ENCODE assay signal across 23 mouse cellular contexts in the genomic region with DNA sequence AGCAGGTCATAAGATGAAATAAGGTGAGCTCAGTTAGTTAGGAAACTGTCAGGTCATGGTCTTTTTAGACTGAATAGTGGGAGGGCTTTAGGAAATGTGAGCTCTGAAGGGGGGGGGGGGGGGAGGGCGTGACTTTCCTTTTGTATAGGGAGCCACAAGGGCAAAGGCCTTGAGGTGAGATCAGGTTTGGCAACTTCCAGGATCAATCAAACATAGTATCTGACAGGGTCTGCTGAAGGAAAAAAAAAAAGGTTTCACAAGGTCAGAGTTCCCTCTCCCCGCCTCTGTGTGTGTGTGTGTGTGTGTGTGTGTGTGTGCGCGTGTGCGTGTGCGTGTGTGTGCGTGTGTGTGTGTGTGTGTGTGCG. TPM values are rescaled to one million over a fixed set of nuclear protein-coding genes. Genes with fewer than 3 reads are reported as not detected.
DNase-seq lines count a peak whose midpoint lies in the region; ATAC-seq and TF ChIP-seq lines count a peak whose summit lies in the region.
"Had no signal": no experiment of that assay in that cellular context is flagged by ENCODE, and none has a peak within 500 bp of the region (broad histone marks: within the 10 kb centered on the region; RNA-seq: fewer than 3 reads in every experiment).

No protein-coding gene starts in this region.

- no peaks in the 10 kb centered on the region; the same call in 1 of the 2 replicates for H3K4me1 ChIP-seq in midbrain, embryonic 11.5 days (ENCODE audit: control insufficient read depth, insufficient read depth, low read length)
- H3K4me1 ChIP-seq in midbrain, embryonic 13.5 days (replicated peaks) = peaks cover 10% of the 10 kb centered on the region; the same call in 1 of the 2 replicates
- H3K4me1 ChIP-seq in embryonic facial prominence, embryonic 11.5 days (ENCODE audit: control insufficient read depth, insufficient read depth, low read length) = no peaks in the 10 kb centered on the region
- H3K4me1 ChIP-seq in liver, embryonic 14.5 days (replicated peaks; ENCODE audit: control insufficient read depth in 2 of 2, insufficient read depth in 2 of 2, low read length in 1 of 2) = no peaks in the 10 kb centered on the region

- H3K9me3 ChIP-seq in midbrain, embryonic 11.5 days (ENCODE audit: control insufficient read depth, low read length) = no peaks in the 10 kb centered on the region
- H3K9me3 ChIP-seq in midbrain, embryonic 13.5 days = no peaks in the 10 kb centered on the region
- no peaks in the 10 kb centered on the region for H3K9me3 ChIP-seq in embryonic facial prominence, embryonic 11.5 days (replicated peaks; ENCODE audit: control insufficient read depth, low read length)
- no peaks in the 10 kb centered on the region for H3K9me3 ChIP-seq in liver, embryonic 14.5 days (ENCODE audit: control insufficient read depth, low read length)

- H3K9ac ChIP-seq in midbrain, embryonic 11.5 days (ENCODE audit: low read length) = no peak overlapping the region
- H3K9ac ChIP-seq in midbrain, embryonic 13.5 days (replicated peaks) = no peak overlapping the region
- H3K9ac ChIP-seq in embryonic facial prominence, embryonic 11.5 days (replicated peaks; ENCODE audit: low read length) = no peak overlapping the region
- no peak overlapping the region for H3K9ac ChIP-seq in liver, embryonic 14.5 days (replicated peaks)

- no peak overlapping the region for H3K27ac ChIP-seq in midbrain, embryonic 11.5 days (ENCODE audit: low read depth, low read length)
- no peak overlapping the region for H3K27ac ChIP-seq in midbrain, embryonic 13.5 days
- H3K27ac ChIP-seq in embryonic facial prominence, embryonic 11.5 days (replicated peaks; ENCODE audit: low read depth, low read length) = no peak overlapping the region
- no peak overlapping the region for H3K27ac ChIP-seq in liver, embryonic 14.5 days
- H3K27ac ChIP-seq: heart, adult 2 months; kidney, postnatal 0 days had no signal

- no peak overlapping the region for H3K4me2 ChIP-seq in midbrain, embryonic 11.5 days
- no peak overlapping the region for H3K4me2 ChIP-seq in midbrain, embryonic 13.5 days (replicated peaks)
- H3K4me2 ChIP-seq in embryonic facial prominence, embryonic 11.5 days (ENCODE audit: low read depth, low read length) = no peak overlapping the region
- H3K4me2 ChIP-seq in liver, embryonic 14.5 days (ENCODE audit: low read depth) = no peak overlapping the region

- H3K4me3 ChIP-seq in midbrain, embryonic 11.5 days (ENCODE audit: low read depth, low read length) = no peak overlapping the region
- H3K4me3 ChIP-seq in midbrain, embryonic 13.5 days (replicated peaks) = no peak overlapping the region
- H3K4me3 ChIP-seq in embryonic facial prominence, embryonic 11.5 days (ENCODE audit: low read depth, low read length) = no peak overlapping the region
- H3K4me3 ChIP-seq in liver, embryonic 14.5 days (ENCODE audit: insufficient read depth in 1 of 2, low read depth in 2 of 2, low read length in 2 of 2) = no peak overlapping the region
- H3K4me3 ChIP-seq: heart, adult 2 months had no signal

- no peaks in the 10 kb centered on the region for H3K27me3 ChIP-seq in midbrain, embryonic 11.5 days (ENCODE audit: control insufficient read depth, insufficient read depth, low read length)
- no peaks in the 10 kb centered on the region for H3K27me3 ChIP-seq in midbrain, embryonic 13.5 days
- no peaks in the 10 kb centered on the region for H3K27me3 ChIP-seq in embryonic facial prominence, embryonic 11.5 days (ENCODE audit: control insufficient read depth, insufficient read depth, low read length)
- no peaks in the 10 kb centered on the region for H3K27me3 ChIP-seq in liver, embryonic 14.5 days (ENCODE audit: control insufficient read depth, insufficient read depth, low read length)

- 25% methylated on average over 6 of the region's 8 CpGs for WGBS in midbrain, embryonic 11.5 days
- 27% methylated on average over 5 of the region's 8 CpGs for WGBS in midbrain, embryonic 13.5 days
- WGBS in embryonic facial prominence, embryonic 11.5 days = 33% methylated on average over 8 of the region's 8 CpGs
- 37% methylated on average over 8 of the region's 8 CpGs for WGBS in liver, embryonic 14.5 days (ENCODE audit: insufficient replicate concordance)

- TF ChIP-seq CTCF in liver, embryonic 14.5 days (IDR thresholded peaks at IDR 0.05; ENCODE audit: low read depth) = no peak

- no peak for TF ChIP-seq EP300 in liver, embryonic 14.5 days (IDR thresholded peaks at IDR 0.05; ENCODE audit: low read depth)

- 0 out of 2 replicates have a peak, but pooled peaks have one; percentile 3 for ATAC-seq in midbrain, embryonic 11.5 days (ENCODE audit: low FRiP score)
- ATAC-seq in midbrain, embryonic 13.5 days = no peak
- ATAC-seq in embryonic facial prominence, embryonic 11.5 days (replicated peaks; ENCODE audit: insufficient number of reproducible peaks, low FRiP score, low TSS enrichment, low read depth) = no peak
- peak; percentile 45; the same call in 1 of the 2 replicates for ATAC-seq in liver, embryonic 14.5 days (ENCODE audit: insufficient read depth)
- ATAC-seq: hindbrain, postnatal 0 days had no signal

- DNase-seq in midbrain, embryonic 11.5 days (ENCODE audit: low spot score, missing footprints) = no peak
- DNase-seq in embryonic facial prominence, embryonic 11.5 days (ENCODE audit: low spot score) = peak; percentile 41
- DNase-seq in liver, embryonic 14.5 days (ENCODE audit: low read depth in 3 of 3, low spot score in 3 of 3) = no peak
- DNase-seq in cerebellum, adult 9-11 months = no peak
- DNase-seq in cerebellum, postnatal 10 days = no peak
- no peak for DNase-seq in adrenal gland, postnatal 10 days
- no peak for DNase-seq in spleen, postnatal 36 days (ENCODE audit: low spot score in 2 of 2)
- DNase-seq: adrenal gland, postnatal 36 days; cerebellum, postnatal 14 days; heart, adult 2 months; layer of hippocampus, adult 9-11 months; lung, postnatal 14 days had no signal

- no peaks in the 10 kb centered on the region for H3K36me3 ChIP-seq in midbrain, embryonic 11.5 days (ENCODE audit: control insufficient read depth, insufficient read depth, low read length)
- no peaks in the 10 kb centered on the region for H3K36me3 ChIP-seq in midbrain, embryonic 13.5 days
- no peaks in the 10 kb centered on the region for H3K36me3 ChIP-seq in embryonic facial prominence, embryonic 11.5 days (replicated peaks; ENCODE audit: control insufficient read depth, insufficient read depth, low read depth, low read length)
- H3K36me3 ChIP-seq in liver, embryonic 14.5 days (replicated peaks; ENCODE audit: control insufficient read depth, insufficient read depth, low read depth) = no peaks in the 10 kb centered on the region

RNA-seq across cellular contexts. Expression of gene Cyp2b19, which starts 24.8 kb away (rescaled TPM):
- polyA plus RNA-seq in midbrain, embryonic 11.5 days (2014; fragmentation: Nextera tagmentation; extraction: Ambion mirVana) = 0.04 and 0.07 TPM in 2 replicates
- polyA plus RNA-seq in midbrain, embryonic 13.5 days (2015; fragmentation: Nextera tagmentation; extraction: Ambion mirVana) = 0.27 and 0.38 TPM in 2 replicates
- 0.10 TPM in 1 of 2 replicates, not detected in the other for polyA plus RNA-seq in embryonic facial prominence, embryonic 11.5 days (2014; fragmentation: Nextera tagmentation; extraction: Ambion mirVana)
- not detected in 2 replicates for polyA plus RNA-seq in liver, embryonic 14.5 days (2012; rRNA removed)
- not detected in 2 replicates for polyA plus RNA-seq in liver, embryonic 14.5 days (2014; fragmentation: Nextera tagmentation; extraction: Ambion mirVana)
- total RNA-seq in adrenal gland, postnatal 10 days (2021) = not detected
- total RNA-seq: adrenal gland, postnatal 36 days; gastrocnemius, adult 18-20 months; heart, adult 2 months; hindbrain, postnatal 0 days; left cerebral cortex, postnatal 10 days; megakaryocyte-erythroid progenitor cell, adult 5-6 weeks; neutrophil, adult 5-6 weeks had no signal
- polyA plus RNA-seq: heart, adult 2 months; heart, embryonic 16.5 days; kidney, postnatal 0 days; spleen, adult 2 months had no signal

RNA-seq across cellular contexts. Expression of gene Cyp2g1, which starts 26.9 kb away (rescaled TPM):
- not detected in 2 replicates for polyA plus RNA-seq in midbrain, embryonic 11.5 days (2014; fragmentation: Nextera tagmentation; extraction: Ambion mirVana)
- not detected in 2 replicates for polyA plus RNA-seq in midbrain, embryonic 13.5 days (2015; fragmentation: Nextera tagmentation; extraction: Ambion mirVana)
- polyA plus RNA-seq in embryonic facial prominence, embryonic 11.5 days (2014; fragmentation: Nextera tagmentation; extraction: Ambion mirVana) = not detected in 2 replicates
- polyA plus RNA-seq in liver, embryonic 14.5 days (2012; rRNA removed) = not detected in 2 replicates
- polyA plus RNA-seq in liver, embryonic 14.5 days (2014; fragmentation: Nextera tagmentation; extraction: Ambion mirVana) = not detected in 2 replicates
- 1 to 10 TPM; 1.8 to 2.9 TPM for total RNA-seq in adrenal gland, postnatal 10 days (2021)
- total RNA-seq: adrenal gland, postnatal 36 days; gastrocnemius, adult 18-20 months; heart, adult 2 months; hindbrain, postnatal 0 days; left cerebral cortex, postnatal 10 days; megakaryocyte-erythroid progenitor cell, adult 5-6 weeks; neutrophil, adult 5-6 weeks had no signal
- polyA plus RNA-seq: forebrain, embryonic 14.5 days; heart, adult 2 months; kidney, postnatal 0 days; limb, embryonic 14.5 days; spleen, adult 2 months had no signal

RNA-seq across cellular contexts. Expression of gene Cyp2a5, which starts 53.4 kb away (rescaled TPM):
- not detected in 2 replicates for polyA plus RNA-seq in midbrain, embryonic 11.5 days (2014; fragmentation: Nextera tagmentation; extraction: Ambion mirVana)
- polyA plus RNA-seq in midbrain, embryonic 13.5 days (2015; fragmentation: Nextera tagmentation; extraction: Ambion mirVana) = 0.36 and 0.37 TPM in 2 replicates
- polyA plus RNA-seq in embryonic facial prominence, embryonic 11.5 days (2014; fragmentation: Nextera tagmentation; extraction: Ambion mirVana) = 0.57 TPM in 1 of 2 replicates, not detected in the other
- 0.21 and 0.31 TPM in 2 replicates for polyA plus RNA-seq in liver, embryonic 14.5 days (2012; rRNA removed)
- polyA plus RNA-seq in liver, embryonic 14.5 days (2014; fragmentation: Nextera tagmentation; extraction: Ambion mirVana) = 0.32 and 0.87 TPM in 2 replicates
- 1 to 10 TPM; 2.0 to 6.2 TPM for total RNA-seq in adrenal gland, postnatal 10 days (2021)
- total RNA-seq: gastrocnemius, adult 18-20 months; heart, adult 2 months; left cerebral cortex, postnatal 10 days; megakaryocyte-erythroid progenitor cell, adult 5-6 weeks; neutrophil, adult 5-6 weeks had no signal
- polyA plus RNA-seq: kidney, postnatal 0 days; limb, embryonic 14.5 days; spleen, adult 2 months had no signal

Comparison
In these comparisons a context has a peak if more than half of its experiments do, and no peak if none do; other contexts are left out.
1. ATAC-seq: peak in midbrain, embryonic 11.5 days (single experiment) and liver, embryonic 14.5 days (single experiment); none in midbrain, embryonic 13.5 days (single experiment) and embryonic facial prominence, embryonic 11.5 days (single experiment).